Mouse (Mus musculus): ENCODE results near the gene Cntn1. TPM values are rescaled to one million over a fixed set of nuclear protein-coding genes. Genes with fewer than 3 reads are reported as not detected.

The Cntn1 gene
- polyA plus RNA-seq, 1 experiment from 2014 or later, result 1.8 TPM

DNA sequence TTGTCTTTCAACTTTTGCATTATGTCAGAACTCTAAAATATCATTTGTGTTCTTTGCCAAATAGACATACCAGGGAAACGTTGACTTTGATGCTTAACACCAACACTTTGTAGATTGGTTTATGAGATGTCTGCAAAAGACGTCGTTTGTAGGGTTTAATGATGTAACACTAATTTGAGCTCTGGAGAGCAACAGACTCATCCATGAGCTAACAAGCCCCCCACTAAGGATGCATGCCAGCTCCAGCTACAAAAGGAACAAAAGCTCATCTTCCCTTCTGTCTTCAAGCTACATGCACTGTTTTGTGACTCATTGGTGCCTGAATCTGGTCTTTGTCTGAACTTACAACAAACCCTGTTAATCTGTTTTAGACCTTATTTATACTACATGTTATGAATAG is 28.5 kb downstream of the Cntn1 start:
- Histone ChIP-seq H3K9me3 (no peaks in the 10 kb centered on the region), H3K9ac (no peak overlapping the region), H3K36me3 (no peaks in the 10 kb centered on the region), H3K4me3 (no peak overlapping the region), H3K27ac (no peak overlapping the region), H3K4me1 (no peaks in the 10 kb centered on the region), H3K27me3 (no peaks in the 10 kb centered on the region), H3K4me2 (replicated peaks) (no peak overlapping the region)
- ATAC-seq (ENCODE audit: low FRiP score, low read depth), result no peak
- 38% methylated on average over 3 of the region's 3 CpGs for WGBS

GRCm38 (mm10) chr15:92085876-92086275 is 34.9 kb downstream of the Cntn1 start:
- H3K27me3 ChIP-seq, result no peaks in the 10 kb centered on the region
- H3K4me2 ChIP-seq (replicated peaks), result no peak overlapping the region
- H3K9ac ChIP-seq, result no peak overlapping the region
- 88% methylated on average over 1 of the region's 1 CpGs for WGBS
- H3K9me3 ChIP-seq, result no peaks in the 10 kb centered on the region
- no peak overlapping the region for H3K4me3 ChIP-seq
- H3K36me3 ChIP-seq, result no peaks in the 10 kb centered on the region
- ATAC-seq (ENCODE audit: low FRiP score, low read depth), result no peak
- no peaks in the 10 kb centered on the region for H3K4me1 ChIP-seq
- H3K27ac ChIP-seq, result no peak overlapping the region

GRCm38 (mm10) chr15:92087691-92088286 is 36.8 kb downstream of the Cntn1 start:
- no peak for ATAC-seq (ENCODE audit: low FRiP score, low read depth)
- no peaks in the 10 kb centered on the region for H3K9me3 ChIP-seq
- no peak overlapping the region for H3K4me3 ChIP-seq
- no peaks in the 10 kb centered on the region for H3K36me3 ChIP-seq
- H3K27me3 ChIP-seq, result no peaks in the 10 kb centered on the region
- H3K27ac ChIP-seq, result no peak overlapping the region
- H3K4me2 ChIP-seq (replicated peaks), result no peak overlapping the region
- H3K4me1 ChIP-seq, result no peaks in the 10 kb centered on the region
- no peak overlapping the region for H3K9ac ChIP-seq
- WGBS, result 30% methylated on average over 6 of the region's 6 CpGs

GRCm38 (mm10) chr15:92090787-92091186 is 39.8 kb downstream of the Cntn1 start:
- WGBS, result 83% methylated on average over 6 of the region's 6 CpGs
- H3K4me1 ChIP-seq, result no peaks in the 10 kb centered on the region
- ATAC-seq (ENCODE audit: low FRiP score, low read depth), result no peak
- H3K9me3 ChIP-seq, result no peaks in the 10 kb centered on the region
- H3K4me3 ChIP-seq, result no peak overlapping the region
- no peak overlapping the region for H3K27ac ChIP-seq
- H3K4me2 ChIP-seq (replicated peaks), result no peak overlapping the region
- no peaks in the 10 kb centered on the region for H3K36me3 ChIP-seq
- H3K27me3 ChIP-seq, result no peaks in the 10 kb centered on the region
- H3K9ac ChIP-seq, result no peak overlapping the region

GRCm38 (mm10) chr15:92092041-92092440 is 41.1 kb downstream of the Cntn1 start:
- Histone ChIP-seq H3K4me3 (no peak overlapping the region), H3K4me2 (replicated peaks) (no peak overlapping the region), H3K36me3 (no peaks in the 10 kb centered on the region), H3K4me1 (no peaks in the 10 kb centered on the region), H3K27me3 (no peaks in the 10 kb centered on the region), H3K9me3 (no peaks in the 10 kb centered on the region), H3K9ac (no peak overlapping the region), H3K27ac (no peak overlapping the region)
- WGBS, result 68% methylated on average over 3 of the region's 3 CpGs
- no peak for ATAC-seq (ENCODE audit: low FRiP score, low read depth)

DNA sequence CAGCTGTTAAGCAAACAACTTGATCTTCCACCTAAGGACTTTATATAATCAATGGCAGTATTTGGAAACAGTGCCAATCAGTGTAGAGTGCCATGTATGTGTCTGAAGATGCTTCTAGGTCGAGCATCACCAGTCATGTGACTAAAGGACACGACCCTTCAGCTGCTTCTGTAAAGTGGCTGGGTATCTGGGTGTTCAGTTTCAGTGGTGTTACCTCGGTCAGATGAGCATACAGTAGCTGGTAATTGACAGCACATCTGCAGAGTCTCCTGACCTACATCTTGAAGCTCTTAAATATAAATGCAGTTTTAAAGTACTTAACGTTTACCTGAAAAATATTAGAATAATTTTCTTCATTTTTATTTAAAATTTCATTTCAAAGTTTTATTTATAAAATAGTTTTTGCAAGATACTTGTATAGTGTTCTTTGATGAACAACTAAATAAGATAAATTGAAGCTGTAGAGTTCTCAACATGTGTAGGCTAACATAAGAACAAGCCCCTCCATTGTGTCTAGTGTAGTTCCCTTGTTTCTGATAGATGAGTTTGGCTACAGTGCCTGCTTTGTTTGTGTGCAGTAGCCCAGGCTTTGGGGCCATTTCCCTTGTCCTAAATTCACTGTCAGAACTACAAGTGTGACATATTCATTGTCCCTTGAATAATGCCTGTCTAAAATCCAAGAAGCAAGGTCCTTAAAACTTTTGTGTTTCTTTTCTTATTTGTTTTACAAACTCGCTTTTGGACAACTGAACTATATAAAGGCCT is 48.6 kb downstream of the Cntn1 start:
- no peak for ATAC-seq (ENCODE audit: low FRiP score, low read depth)
- H3K4me1 ChIP-seq, result no peaks in the 10 kb centered on the region
- no peak overlapping the region for H3K4me2 ChIP-seq (replicated peaks)
- H3K9ac ChIP-seq, result no peak overlapping the region
- no peaks in the 10 kb centered on the region for H3K36me3 ChIP-seq
- no peak overlapping the region for H3K27ac ChIP-seq
- no peak overlapping the region for H3K4me3 ChIP-seq
- H3K27me3 ChIP-seq, result no peaks in the 10 kb centered on the region
- H3K9me3 ChIP-seq, result no peaks in the 10 kb centered on the region
- 66% methylated on average over 5 of the region's 5 CpGs for WGBS

- H3K4me3 ChIP-seq, result no peak overlapping the region
- no peaks in the 10 kb centered on the region for H3K9me3 ChIP-seq
- H3K4me1 ChIP-seq, result no peaks in the 10 kb centered on the region
- no peak overlapping the region for H3K27ac ChIP-seq
- H3K27me3 ChIP-seq, result no peaks in the 10 kb centered on the region
- H3K9ac ChIP-seq, result no peak overlapping the region
- no peak overlapping the region for H3K4me2 ChIP-seq (replicated peaks)
- 88% methylated on average over 9 of the region's 9 CpGs for WGBS
- ATAC-seq (ENCODE audit: low FRiP score, low read depth), result no peak
- no peaks in the 10 kb centered on the region for H3K36me3 ChIP-seq
These were observed 51.0 kb downstream of the Cntn1 start for GRCm38 (mm10) chr15:92101956-92102355.

DNA sequence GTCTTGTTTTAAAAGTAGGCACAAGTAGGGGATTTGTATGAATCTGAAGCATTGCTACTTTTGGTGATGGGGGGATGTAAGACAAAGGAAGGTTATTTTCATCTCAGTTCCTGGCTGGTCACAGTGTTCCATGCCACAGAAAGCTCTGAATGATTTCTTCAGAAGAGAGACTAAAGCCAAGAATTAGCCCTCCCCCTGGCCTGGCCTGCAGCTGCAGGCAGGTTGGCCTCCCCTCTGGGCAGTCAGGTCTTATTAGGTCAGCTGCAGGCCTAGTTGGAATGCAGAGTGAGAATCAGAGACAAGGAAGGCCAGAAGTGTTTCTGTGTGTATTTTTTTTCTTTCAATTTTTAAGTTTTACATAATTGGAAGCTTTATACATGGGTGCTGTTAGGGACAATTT is 61.5 kb downstream of the Cntn1 start:
- Histone ChIP-seq H3K4me1 (peaks cover 7% of the 10 kb centered on the region; the same call in 1 of the 2 replicates), H3K27ac (no peak overlapping the region; the same call in 1 of the 2 replicates), H3K4me3 (no peak overlapping the region), H3K9ac (no peak overlapping the region), H3K27me3 (no peaks in the 10 kb centered on the region), H3K36me3 (no peaks in the 10 kb centered on the region), H3K4me2 (replicated peaks) (no peak overlapping the region), H3K9me3 (no peaks in the 10 kb centered on the region)
- ATAC-seq (ENCODE audit: low FRiP score, low read depth), result no peak

GRCm38 (mm10) chr15:92132936-92133335 is 82.0 kb downstream of the Cntn1 start:
- H3K9me3 ChIP-seq, result no peaks in the 10 kb centered on the region
- 78% methylated on average over 3 of the region's 3 CpGs for WGBS
- no peak overlapping the region for H3K27ac ChIP-seq
- H3K4me3 ChIP-seq, result no peak overlapping the region
- no peaks in the 10 kb centered on the region for H3K27me3 ChIP-seq
- H3K4me2 ChIP-seq (replicated peaks), result no peak overlapping the region
- no peaks in the 10 kb centered on the region for H3K4me1 ChIP-seq
- H3K9ac ChIP-seq, result no peak overlapping the region
- ATAC-seq (ENCODE audit: low FRiP score, low read depth), result no peak
- H3K36me3 ChIP-seq, result no peaks in the 10 kb centered on the region

- Histone ChIP-seq H3K27ac (no peak overlapping the region), H3K4me3 (no peak overlapping the region), H3K9me3 (no peaks in the 10 kb centered on the region), H3K4me2 (replicated peaks) (no peak overlapping the region), H3K4me1 (no peaks in the 10 kb centered on the region), H3K27me3 (no peaks in the 10 kb centered on the region), H3K9ac (no peak overlapping the region), H3K36me3 (no peaks in the 10 kb centered on the region)
- no peak for ATAC-seq (ENCODE audit: low FRiP score, low read depth)
- 74% methylated on average over 9 of the region's 9 CpGs for WGBS
These were observed 83.3 kb downstream of the Cntn1 start for GRCm38 (mm10) chr15:92134254-92134653.

DNA sequence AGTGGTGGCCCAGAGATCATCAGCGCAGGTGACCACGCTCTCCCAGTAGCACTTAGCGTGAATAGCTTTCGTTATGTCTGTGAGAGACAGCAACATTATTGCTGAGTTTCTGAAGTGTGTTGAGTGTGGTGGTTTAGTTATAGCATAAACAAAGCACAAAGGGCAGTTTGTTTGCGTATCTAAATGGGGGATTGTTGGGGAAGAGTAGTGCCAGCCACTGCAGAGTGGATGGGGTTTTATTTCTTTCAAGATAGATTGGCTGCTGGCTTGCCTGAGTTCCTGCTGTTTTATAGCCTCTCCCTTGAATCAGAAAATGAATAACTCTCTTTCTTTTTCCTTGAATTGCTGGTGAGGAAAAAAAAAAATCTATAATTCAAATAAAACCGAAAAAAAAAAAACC is 86.1 kb downstream of the Cntn1 start:
- H3K4me1 ChIP-seq, result no peaks in the 10 kb centered on the region
- no peak overlapping the region for H3K4me3 ChIP-seq
- H3K27me3 ChIP-seq, result no peaks in the 10 kb centered on the region
- no peaks in the 10 kb centered on the region for H3K36me3 ChIP-seq
- H3K4me2 ChIP-seq (replicated peaks), result no peak overlapping the region
- H3K9ac ChIP-seq, result no peak overlapping the region
- no peaks in the 10 kb centered on the region for H3K9me3 ChIP-seq
- 58% methylated on average over 6 of the region's 6 CpGs for WGBS
- no peak overlapping the region for H3K27ac ChIP-seq
- no peak for ATAC-seq (ENCODE audit: low FRiP score, low read depth)

- Histone ChIP-seq H3K4me2 (replicated peaks) (no peak overlapping the region), H3K36me3 (no peaks in the 10 kb centered on the region), H3K4me3 (no peak overlapping the region), H3K27ac (no peak overlapping the region), H3K9me3 (no peaks in the 10 kb centered on the region), H3K27me3 (no peaks in the 10 kb centered on the region), H3K9ac (no peak overlapping the region), H3K4me1 (no peaks in the 10 kb centered on the region)
- no peak for ATAC-seq (ENCODE audit: low FRiP score, low read depth)
- WGBS, result 71% methylated on average over 4 of the region's 4 CpGs
These were observed 91.0 kb downstream of the Cntn1 start for GRCm38 (mm10) chr15:92141972-92142371.

GRCm38 (mm10) chr15:92154921-92155320 is 104.0 kb downstream of the Cntn1 start:
- Histone ChIP-seq H3K4me2 (replicated peaks) (no peak overlapping the region), H3K4me1 (no peaks in the 10 kb centered on the region), H3K27me3 (no peaks in the 10 kb centered on the region), H3K27ac (no peak overlapping the region), H3K4me3 (no peak overlapping the region), H3K36me3 (no peaks in the 10 kb centered on the region), H3K9ac (no peak overlapping the region), H3K9me3 (no peaks in the 10 kb centered on the region)
- no peak for ATAC-seq (ENCODE audit: low FRiP score, low read depth)
- WGBS, result 77% methylated on average over 2 of the region's 2 CpGs
